Mouse (Mus musculus): ENCODE results near the gene Brd1. TPM values are rescaled to one million over a fixed set of nuclear protein-coding genes. Genes with fewer than 3 reads are reported as not detected.
A peak's percentile ranks its signal among the peaks of the same experiment; 100 is the strongest.

Brd1 gene
- polyA plus RNA-seq, 1 experiment, result 85.9 TPM

DNA sequence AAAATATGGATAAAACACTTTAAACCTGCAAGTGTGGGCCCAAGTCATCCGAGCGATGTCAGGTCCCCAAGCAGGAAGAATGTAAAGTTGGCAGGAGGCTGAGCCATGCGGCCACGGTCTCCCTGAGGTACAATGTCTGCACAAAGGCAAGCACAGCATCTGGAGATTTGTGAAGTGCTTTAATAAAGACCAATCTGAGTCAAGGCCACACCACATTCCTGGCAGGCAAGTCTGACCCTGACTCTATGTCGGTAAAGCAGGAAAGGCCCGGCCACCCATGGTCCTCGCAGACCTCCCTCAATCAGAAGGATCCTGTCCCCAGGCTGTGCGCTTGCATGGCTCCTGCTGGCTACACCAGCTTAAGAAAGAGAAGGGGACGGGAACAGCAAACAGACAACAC, 41.3 kb downstream of the Brd1 start:
- peaks cover 4% of the 10 kb centered on the region for H3K4me1 ChIP-seq (ENCODE audit: control insufficient read depth, insufficient read depth, low read length)
- H3K27ac ChIP-seq (ENCODE audit: insufficient read depth, low read length), result no peak overlapping the region
- peaks cover 67% of the 10 kb centered on the region for H3K36me3 ChIP-seq (ENCODE audit: control insufficient read depth, insufficient read depth, low read length, poor library complexity, severe bottlenecking)
- H3K4me3 ChIP-seq (ENCODE audit: low read depth, low read length), result no peak overlapping the region
- no peaks in the 10 kb centered on the region for H3K27me3 ChIP-seq (ENCODE audit: control insufficient read depth, insufficient read depth, low read length, poor library complexity, severe bottlenecking)
- H3K9ac ChIP-seq (ENCODE audit: low read depth, poor library complexity, severe bottlenecking), result no peak overlapping the region
- TF ChIP-seq POLR2A (IDR thresholded peaks at IDR 0.05; ENCODE audit: insufficient read depth, low read length) (no peak), EP300 (IDR thresholded peaks at IDR 0.05; ENCODE audit: insufficient read depth, low read depth, low read length) (0 out of 2 replicates have a peak, but pooled peaks have one; percentile 29)
- H3K9me3 ChIP-seq (replicated peaks; ENCODE audit: control insufficient read depth, insufficient read depth, low read length, poor library complexity, severe bottlenecking), result no peaks in the 10 kb centered on the region

DNA sequence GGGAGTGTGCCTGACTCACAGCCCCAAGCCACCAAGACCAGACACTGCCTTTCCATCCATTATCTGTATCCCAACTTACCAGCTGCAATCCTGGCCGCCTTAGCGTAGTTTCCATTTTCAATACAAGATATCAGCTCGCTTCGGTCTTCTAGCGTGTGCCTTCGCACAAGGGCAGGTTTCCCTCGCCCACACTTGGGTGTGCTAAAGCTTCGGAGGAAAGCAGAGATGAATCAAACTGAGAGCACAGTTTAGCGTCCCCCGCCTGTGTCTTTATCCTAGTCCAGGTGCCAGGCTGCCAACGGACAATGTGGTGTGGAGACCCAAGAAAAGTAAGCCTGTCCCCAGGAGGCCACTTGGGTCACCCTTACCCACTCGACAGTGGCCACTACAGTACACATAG, 42.9 kb downstream of the Brd1 start:
- no peak overlapping the region for H3K27ac ChIP-seq (ENCODE audit: insufficient read depth, low read length)
- no peaks in the 10 kb centered on the region for H3K27me3 ChIP-seq (ENCODE audit: control insufficient read depth, insufficient read depth, low read length, poor library complexity, severe bottlenecking)
- H3K36me3 ChIP-seq (ENCODE audit: control insufficient read depth, insufficient read depth, low read length, poor library complexity, severe bottlenecking), result peaks cover 57% of the 10 kb centered on the region
- no peak overlapping the region for H3K9ac ChIP-seq (ENCODE audit: low read depth, poor library complexity, severe bottlenecking)
- H3K9me3 ChIP-seq (replicated peaks; ENCODE audit: control insufficient read depth, insufficient read depth, low read length, poor library complexity, severe bottlenecking), result no peaks in the 10 kb centered on the region
- TF ChIP-seq CTCF (IDR thresholded peaks at IDR 0.05; ENCODE audit: low read depth, low read length) (no peak), EP300 (IDR thresholded peaks at IDR 0.05; ENCODE audit: insufficient read depth, low read depth, low read length) (no peak), POLR2A (IDR thresholded peaks at IDR 0.05; ENCODE audit: insufficient read depth, low read length) (no peak)
- no peak overlapping the region for H3K4me3 ChIP-seq (ENCODE audit: low read depth, low read length)
- peaks cover 8% of the 10 kb centered on the region for H3K4me1 ChIP-seq (ENCODE audit: control insufficient read depth, insufficient read depth, low read length)

DNA sequence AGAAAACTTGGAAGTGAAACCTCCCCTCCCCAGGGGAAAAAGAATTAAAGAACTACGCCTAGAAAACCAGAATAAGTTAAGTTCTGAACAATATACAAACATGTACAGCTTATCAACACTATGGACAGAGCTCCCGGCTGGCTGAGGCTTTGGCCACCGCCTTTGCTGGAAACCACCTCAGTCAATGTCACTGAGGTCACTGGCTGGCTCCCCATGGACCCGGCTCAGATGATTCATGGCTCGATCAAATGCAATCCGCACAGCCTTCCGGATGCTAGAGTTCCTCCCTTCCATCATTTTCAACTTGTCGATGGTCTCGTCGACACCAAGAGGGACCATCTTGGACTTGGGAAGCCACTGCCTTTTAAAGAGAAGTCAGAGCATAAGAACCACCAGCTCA, 45.9 kb downstream of the Brd1 start:
- peaks cover 44% of the 10 kb centered on the region for H3K36me3 ChIP-seq (ENCODE audit: control insufficient read depth, insufficient read depth, low read length, poor library complexity, severe bottlenecking)
- TF ChIP-seq CTCF (IDR thresholded peaks at IDR 0.05; ENCODE audit: low read depth, low read length) (no peak), POLR2A (IDR thresholded peaks at IDR 0.05; ENCODE audit: insufficient read depth, low read length) (no peak), EP300 (IDR thresholded peaks at IDR 0.05; ENCODE audit: insufficient read depth, low read depth, low read length) (no peak)
- peaks cover 9% of the 10 kb centered on the region for H3K4me1 ChIP-seq (ENCODE audit: control insufficient read depth, insufficient read depth, low read length)

DNA sequence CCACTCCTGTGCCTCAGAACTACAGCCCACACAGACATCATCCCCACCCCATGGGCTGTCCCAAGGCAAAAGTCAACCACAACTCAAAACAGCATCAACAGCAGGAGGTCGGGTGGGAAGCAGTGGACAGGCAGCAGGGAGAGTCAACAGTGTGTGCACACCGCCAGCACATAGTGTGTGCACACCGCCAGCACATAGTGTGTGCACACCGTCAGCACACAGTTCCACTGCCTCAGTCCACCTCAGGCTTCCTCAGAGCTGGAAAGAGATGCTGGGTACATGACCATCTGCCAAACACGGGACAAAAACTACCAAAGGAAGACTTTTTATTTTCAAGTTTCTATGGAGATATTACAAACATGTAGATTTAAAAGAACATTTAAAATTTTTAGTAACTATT, 47.3 kb downstream of the Brd1 start:
- TF ChIP-seq POLR2A (IDR thresholded peaks at IDR 0.05; ENCODE audit: insufficient read depth, low read length), result no peak
- no peak for TF ChIP-seq CTCF (IDR thresholded peaks at IDR 0.05; ENCODE audit: low read depth, low read length)
- no peak for TF ChIP-seq EP300 (IDR thresholded peaks at IDR 0.05; ENCODE audit: insufficient read depth, low read depth, low read length)
- Histone ChIP-seq H3K27me3 (ENCODE audit: control insufficient read depth, insufficient read depth, low read length, poor library complexity, severe bottlenecking) (no peaks in the 10 kb centered on the region), H3K4me1 (ENCODE audit: control insufficient read depth, insufficient read depth, low read length) (peaks cover 9% of the 10 kb centered on the region), H3K9me3 (replicated peaks; ENCODE audit: control insufficient read depth, insufficient read depth, low read length, poor library complexity, severe bottlenecking) (no peaks in the 10 kb centered on the region), H3K9ac (ENCODE audit: low read depth, poor library complexity, severe bottlenecking) (no peak overlapping the region), H3K4me3 (ENCODE audit: low read depth, low read length) (no peak overlapping the region), H3K27ac (ENCODE audit: insufficient read depth, low read length) (no peak overlapping the region), H3K36me3 (ENCODE audit: control insufficient read depth, insufficient read depth, low read length, poor library complexity, severe bottlenecking) (peaks cover 39% of the 10 kb centered on the region)

More for the DNA sequence above, 45.9 kb downstream of the Brd1 start:
- H3K27me3 ChIP-seq (ENCODE audit: control insufficient read depth, insufficient read depth, low read length, poor library complexity, severe bottlenecking), result no peaks in the 10 kb centered on the region
- no peak overlapping the region for H3K27ac ChIP-seq (ENCODE audit: insufficient read depth, low read length)
- H3K9me3 ChIP-seq (replicated peaks; ENCODE audit: control insufficient read depth, insufficient read depth, low read length, poor library complexity, severe bottlenecking), result no peaks in the 10 kb centered on the region
- no peak overlapping the region for H3K4me3 ChIP-seq (ENCODE audit: low read depth, low read length)
- no peak overlapping the region for H3K9ac ChIP-seq (ENCODE audit: low read depth, poor library complexity, severe bottlenecking)

DNA sequence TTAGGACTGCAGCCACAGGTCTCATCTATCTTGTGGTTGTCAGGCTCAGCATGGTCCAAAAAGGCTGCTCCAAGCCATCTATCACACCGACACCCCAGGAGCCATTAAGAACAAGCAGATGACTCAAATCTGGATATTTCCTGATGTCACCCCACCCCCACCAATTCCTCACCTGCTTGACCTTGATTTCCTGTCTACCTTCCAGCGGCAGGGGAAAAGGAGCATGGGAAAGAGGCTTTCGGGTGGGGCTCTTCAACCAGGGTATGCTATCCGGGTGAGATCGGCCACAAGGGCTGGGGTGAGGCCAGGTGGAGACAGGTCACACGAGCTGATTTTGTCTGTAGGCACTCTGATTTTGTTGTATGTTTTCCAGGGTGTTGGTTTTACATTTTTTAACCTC, 50.0 kb downstream of the Brd1 start:
- peak; percentile 86 for TF ChIP-seq EP300 (IDR thresholded peaks at IDR 0.05; ENCODE audit: insufficient read depth, low read depth, low read length)
- TF ChIP-seq CTCF (IDR thresholded peaks at IDR 0.05; ENCODE audit: low read depth, low read length), result no peak
- no peaks in the 10 kb centered on the region for H3K9me3 ChIP-seq (replicated peaks; ENCODE audit: control insufficient read depth, insufficient read depth, low read length, poor library complexity, severe bottlenecking)
- H3K27ac ChIP-seq (ENCODE audit: insufficient read depth, low read length), result peak overlapping the region; percentile 34
- H3K36me3 ChIP-seq (ENCODE audit: control insufficient read depth, insufficient read depth, low read length, poor library complexity, severe bottlenecking), result peaks cover 15% of the 10 kb centered on the region
- peaks cover 8% of the 10 kb centered on the region for H3K4me1 ChIP-seq (ENCODE audit: control insufficient read depth, insufficient read depth, low read length)
- no peak overlapping the region for H3K9ac ChIP-seq (ENCODE audit: low read depth, poor library complexity, severe bottlenecking)
- H3K27me3 ChIP-seq (ENCODE audit: control insufficient read depth, insufficient read depth, low read length, poor library complexity, severe bottlenecking), result no peaks in the 10 kb centered on the region
- no peak overlapping the region for H3K4me3 ChIP-seq (ENCODE audit: low read depth, low read length)

DNA sequence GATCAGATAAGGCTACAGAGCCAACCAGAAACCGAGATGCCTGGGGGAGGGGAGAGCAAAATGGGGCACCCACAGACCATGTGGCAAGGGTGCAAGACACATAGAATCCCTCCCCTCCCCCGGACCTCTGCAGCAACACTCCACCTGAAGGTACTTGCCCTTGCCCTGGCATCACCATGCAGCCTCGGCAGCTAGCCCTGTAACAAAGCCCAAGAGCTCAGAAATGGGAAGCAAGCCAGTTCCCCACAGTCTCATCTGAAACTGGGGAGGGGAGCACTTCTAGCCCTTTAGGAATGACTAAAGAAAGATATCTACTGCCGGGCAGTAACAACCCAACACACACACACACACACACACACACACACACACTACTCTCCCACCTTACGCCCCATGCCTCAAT, 53.1 kb downstream of the Brd1 start:
- no peak for TF ChIP-seq POLR2A (IDR thresholded peaks at IDR 0.05; ENCODE audit: insufficient read depth, low read length)
- TF ChIP-seq CTCF (IDR thresholded peaks at IDR 0.05; ENCODE audit: low read depth, low read length), result no peak
- TF ChIP-seq EP300 (IDR thresholded peaks at IDR 0.05; ENCODE audit: insufficient read depth, low read depth, low read length), result no peak
- Histone ChIP-seq H3K27me3 (ENCODE audit: control insufficient read depth, insufficient read depth, low read length, poor library complexity, severe bottlenecking) (no peaks in the 10 kb centered on the region), H3K9ac (ENCODE audit: low read depth, poor library complexity, severe bottlenecking) (no peak overlapping the region), H3K27ac (ENCODE audit: insufficient read depth, low read length) (no peak overlapping the region; the same call in 1 of the 2 replicates), H3K4me1 (ENCODE audit: control insufficient read depth, insufficient read depth, low read length) (peaks cover 4% of the 10 kb centered on the region), H3K9me3 (replicated peaks; ENCODE audit: control insufficient read depth, insufficient read depth, low read length, poor library complexity, severe bottlenecking) (no peaks in the 10 kb centered on the region), H3K36me3 (ENCODE audit: control insufficient read depth, insufficient read depth, low read length, poor library complexity, severe bottlenecking) (no peaks in the 10 kb centered on the region), H3K4me3 (ENCODE audit: low read depth, low read length) (no peak overlapping the region)
